Mouse (Mus musculus) adrenal gland, postnatal 14 days (tissue): ENCODE results near the gene Nudt15. TPM values are rescaled to one million over a fixed set of nuclear protein-coding genes. Genes with fewer than 3 reads are reported as not detected.
A peak's percentile ranks its signal among the peaks of the same experiment; 100 is the strongest.
"Not testable (repeated sequence)": the region's sequence is repeated elsewhere in the genome, so short reads cannot be mapped to it uniquely, and the experiment has no call there.

ENCODE experiments used
- DNase-seq: peaks from one replicate; pipeline ENCODE4 v3.0.0; 2021; ENCODE audit warnings: mixed read lengths
- long read RNA-seq, 2 experiments: library from polyadenylated mRNA; stranded (forward); transcript quantifications; one replicate each; pipeline ENCODE4 v2.0.0; 2021
- total RNA-seq: library from RNA; stranded (reverse); gene quantifications from 2 replicates; pipeline ENCODE4 v1.2.3, GENCODE M21; 2021

Gene Nudt15
- total RNA-seq, result 8.9 and 9.6 TPM in 2 replicates
- long read RNA-seq, experiment 1, partial matches to known transcripts, result 8 of 11 reads
- long read RNA-seq, experiment 1, other reads (novel, unspliced or antisense), result 3 of 11 reads
- long read RNA-seq, experiment 2, partial matches to known transcripts, result 10 of 13 reads
- long read RNA-seq, experiment 2, other reads (novel, unspliced or antisense), result 3 of 13 reads

DNA sequence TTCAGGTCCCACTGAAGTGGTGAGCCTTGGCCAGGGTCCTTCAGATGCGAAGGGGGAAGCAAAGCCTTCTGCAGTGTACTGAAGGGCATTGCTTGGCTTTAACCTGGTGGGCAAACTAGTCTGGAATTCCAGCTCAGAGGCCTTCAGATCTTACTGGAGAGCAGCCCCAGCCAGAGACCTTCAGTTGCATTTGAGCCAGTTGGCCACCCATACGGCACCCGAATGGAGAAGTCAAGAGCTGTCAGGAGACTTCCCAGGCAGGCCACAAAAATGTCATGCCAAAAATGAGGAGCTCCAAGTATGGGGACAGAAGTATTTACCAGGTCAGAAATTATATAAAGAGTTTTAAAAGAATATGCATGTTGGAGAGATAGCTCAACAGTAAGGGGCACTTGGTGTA is at the start of gene Nudt15:
Nudt15 (minus strand) TSS at position 192 of the 400 bp plus-strand sequence.
- peak; percentile 50 for DNase-seq

DNA sequence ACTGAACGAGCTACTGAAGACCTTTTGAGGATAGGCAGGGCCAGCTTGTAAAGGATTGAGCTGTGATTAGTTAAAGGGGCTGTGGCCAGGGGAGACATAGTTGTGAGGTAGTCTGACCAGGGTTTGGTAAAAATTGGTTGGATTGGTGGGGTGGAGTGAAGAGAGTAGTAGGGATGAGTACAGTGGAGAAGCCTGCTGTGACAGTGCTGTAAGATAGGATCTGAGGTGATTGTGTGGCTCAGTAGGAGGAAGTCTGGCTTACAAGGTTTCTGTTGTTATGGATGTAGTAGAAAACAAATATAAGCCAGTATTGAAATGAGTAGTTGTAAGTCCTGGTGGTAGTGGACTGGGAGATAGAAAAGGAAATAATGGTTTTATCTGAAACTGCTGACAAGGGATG is 44.1 kb upstream of the Nudt15 start:
- DNase-seq, result no peak

DNA sequence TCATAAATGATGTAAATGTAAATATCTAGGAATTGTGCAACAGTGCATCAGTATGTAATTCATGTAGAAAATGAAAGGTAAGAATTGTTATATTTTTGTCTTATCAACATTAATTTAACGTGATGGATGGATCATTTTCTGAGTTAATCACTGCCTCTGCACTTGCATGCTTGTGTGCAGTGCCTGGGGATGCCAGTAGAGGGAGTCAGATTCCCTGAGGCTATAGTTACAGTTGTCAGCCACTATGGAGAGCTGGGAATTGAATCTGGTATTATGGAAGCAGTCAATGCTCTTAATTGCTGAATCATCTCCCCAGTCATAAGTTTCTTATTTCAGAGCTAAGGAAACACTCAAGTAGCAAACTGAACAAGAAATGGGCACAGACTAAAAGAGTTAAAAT is 40.0 kb upstream of the Nudt15 start:
- DNase-seq, result no peak

DNA sequence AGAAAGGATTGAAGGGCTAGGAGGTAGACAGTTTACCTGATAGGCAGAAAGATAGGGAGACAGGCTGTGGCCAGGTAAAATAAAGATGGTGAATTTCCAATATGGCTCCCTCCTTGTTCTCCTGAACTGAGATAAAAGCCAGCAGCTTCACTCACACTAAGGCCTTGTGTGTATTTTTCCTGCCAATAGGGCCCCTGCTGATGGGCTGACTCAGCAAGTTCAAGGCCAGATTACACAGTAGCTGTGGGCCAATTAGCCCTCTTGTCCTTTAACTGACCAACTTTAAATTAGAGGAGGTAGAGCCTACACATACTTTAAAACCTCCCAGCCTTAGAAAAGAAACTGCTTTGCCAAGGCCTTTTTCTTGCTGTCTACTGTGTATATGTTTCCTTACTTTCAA is 28.3 kb upstream of the Nudt15 start:
- peak; percentile 36 for DNase-seq

DNA sequence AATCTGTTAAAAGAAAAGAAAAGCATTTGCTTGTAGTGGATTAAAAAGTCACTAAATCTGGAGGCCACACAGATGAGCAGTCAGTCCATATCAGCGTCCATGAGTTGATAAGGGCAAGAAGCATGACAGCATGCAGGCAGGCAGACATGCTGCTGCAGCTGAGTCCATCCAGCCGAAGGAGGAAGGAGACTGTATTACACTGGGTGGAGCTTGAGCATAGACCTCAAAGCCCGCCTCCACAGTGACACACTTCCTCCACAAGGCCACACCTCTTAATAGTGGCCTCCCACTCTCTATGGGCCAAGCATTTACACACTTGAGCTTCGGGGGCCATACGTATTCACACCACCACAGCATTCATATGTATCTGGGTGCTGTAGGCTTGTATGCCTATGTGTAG is 26.0 kb upstream of the Nudt15 start:
- peak; percentile 34 for DNase-seq

DNA sequence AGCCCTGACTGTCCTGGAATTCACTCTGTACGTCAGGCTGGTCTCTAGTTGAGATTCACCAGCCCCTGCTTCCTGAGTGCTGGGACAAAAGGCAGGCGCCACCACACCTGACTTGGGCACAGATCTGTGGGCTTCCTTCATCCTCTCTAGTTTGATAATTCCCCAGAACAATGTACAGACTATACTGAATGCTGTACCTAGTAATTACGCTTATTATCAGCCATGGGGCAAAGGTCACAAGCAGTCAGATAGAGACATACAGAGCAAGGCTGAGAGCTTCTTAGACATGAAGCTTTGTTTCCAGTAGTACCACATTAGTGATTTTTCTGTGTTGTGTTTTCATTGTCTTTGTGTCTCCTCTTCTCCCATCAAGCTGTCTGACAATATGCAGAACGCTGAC is 23.1 kb upstream of the Nudt15 start:
- no peak for DNase-seq

DNA sequence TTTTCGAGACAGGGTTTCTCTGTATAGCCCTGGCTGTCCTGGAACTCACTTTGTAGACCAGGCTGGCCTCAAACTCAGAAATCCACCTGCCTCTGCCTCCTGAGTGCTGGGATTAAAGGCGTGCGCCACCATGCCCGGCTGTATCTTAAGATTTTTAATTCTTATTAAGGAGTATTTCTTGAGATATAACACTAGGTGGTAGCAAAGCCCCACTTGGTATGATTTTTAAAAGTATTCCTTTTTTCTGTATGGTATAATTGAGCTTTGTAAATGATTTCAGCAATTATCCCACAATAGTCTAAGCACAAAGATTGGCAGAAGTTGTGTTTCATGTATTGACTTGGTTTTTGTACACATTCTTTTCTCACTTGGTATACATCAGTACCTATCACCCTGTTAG is 21.8 kb upstream of the Nudt15 start:
- DNase-seq, result not testable (repeated sequence)

DNA sequence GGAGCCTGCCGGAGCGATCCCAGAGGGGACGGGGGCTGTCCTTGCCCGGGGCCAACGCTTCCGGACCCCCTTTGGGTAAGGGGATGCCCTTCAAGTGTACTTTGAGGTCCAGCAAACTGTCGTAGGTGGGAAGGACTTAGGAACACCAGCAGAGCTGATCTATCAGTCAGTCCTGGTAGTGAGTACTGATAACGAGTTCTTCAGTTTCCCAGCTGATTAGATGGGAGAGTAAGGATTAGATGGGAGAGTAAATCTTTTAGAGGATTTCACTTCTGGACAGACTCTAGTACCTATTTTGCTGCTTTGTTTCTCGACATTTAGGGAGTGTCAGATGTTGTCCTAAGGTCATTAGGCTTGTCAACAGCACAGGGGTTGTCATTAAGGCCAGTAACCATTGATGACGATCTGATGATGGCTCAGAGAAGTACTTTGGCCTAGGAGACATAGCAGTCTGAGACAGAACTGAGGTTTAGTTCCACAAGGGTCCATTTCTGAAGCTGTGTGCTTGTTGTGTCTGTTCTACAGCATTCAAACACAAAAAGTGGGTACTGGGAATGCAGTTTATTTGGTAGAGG is 5.2 kb upstream of the Nudt15 start:
- DNase-seq, result no peak

DNA sequence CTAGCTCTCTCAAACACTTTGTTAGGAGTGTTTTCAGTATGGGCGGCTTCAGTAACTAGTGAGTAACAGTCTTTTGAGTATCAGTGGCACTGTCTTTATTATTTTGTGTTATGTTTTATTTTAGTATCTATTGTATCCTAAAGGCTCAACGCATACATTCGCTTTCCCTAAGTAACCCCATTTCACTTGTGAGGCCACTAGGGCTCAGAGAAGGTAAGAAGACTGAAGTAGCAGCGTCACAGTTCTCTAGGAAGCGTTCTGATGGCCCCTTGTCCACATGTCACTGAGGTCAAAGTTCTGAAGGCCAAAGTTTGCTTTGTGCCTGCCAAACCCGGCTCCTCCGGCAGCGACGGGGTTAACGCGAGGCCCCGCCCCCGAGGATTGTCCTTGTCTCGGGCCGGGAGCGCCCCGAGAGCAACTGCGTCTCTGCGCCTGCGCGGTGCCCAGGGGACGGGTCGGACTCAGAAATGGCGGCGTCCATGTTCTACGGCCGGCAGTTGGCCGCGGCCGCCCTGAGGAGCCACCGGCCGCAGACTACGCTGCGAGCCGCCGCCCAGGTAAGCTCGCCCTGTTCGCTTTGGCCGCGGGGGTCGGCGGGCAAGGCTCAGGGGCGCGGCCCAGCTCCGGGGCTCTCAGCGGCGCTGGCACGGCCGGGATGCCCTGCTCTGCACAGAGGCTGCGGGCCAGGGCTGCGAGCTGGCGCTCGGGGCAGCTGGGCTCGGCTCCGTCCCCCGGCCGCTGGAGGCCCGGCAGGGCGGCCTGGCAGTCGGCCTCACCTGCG is 4.5 kb upstream of the Nudt15 start:
- peak; percentile 99 for DNase-seq

DNA sequence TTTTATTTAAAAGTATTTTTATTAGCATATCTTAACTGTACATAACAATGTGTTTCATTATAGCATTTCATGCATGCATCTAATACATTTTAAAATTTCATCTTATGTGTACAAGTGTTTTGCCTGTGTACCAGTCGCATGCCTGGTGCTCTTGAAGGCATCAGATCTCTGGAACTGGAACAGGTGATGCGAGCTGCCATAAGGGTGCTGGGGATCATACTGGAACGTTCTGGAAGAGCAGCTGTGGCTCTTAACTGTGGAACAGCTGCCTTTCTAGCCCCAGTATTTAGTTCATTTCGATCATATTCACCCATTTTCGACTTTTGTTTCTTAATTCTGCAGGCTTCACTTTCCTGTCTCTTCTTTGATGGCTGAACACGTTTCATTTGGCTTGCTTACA is 3.1 kb upstream of the Nudt15 start:
- DNase-seq, result no peak

DNA sequence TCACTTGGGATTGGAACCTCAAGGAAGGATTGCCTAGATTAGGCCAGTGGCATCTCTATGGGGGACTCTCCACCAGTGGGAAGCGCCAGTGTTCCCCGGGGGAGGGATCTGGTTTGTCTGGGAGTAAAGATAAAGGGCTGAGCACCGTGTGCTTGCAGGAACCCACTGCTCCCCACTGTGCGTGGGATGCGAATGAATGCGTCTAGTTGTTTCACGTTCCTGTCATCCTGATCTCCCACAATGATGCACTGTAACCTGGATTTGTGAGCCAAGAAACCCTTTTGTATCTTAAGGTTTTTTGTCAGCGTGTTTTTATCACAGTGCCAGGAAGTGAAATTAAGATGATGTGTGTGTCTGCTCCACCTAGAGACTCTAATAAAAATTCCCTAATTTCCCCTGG is 2.7 kb upstream of the Nudt15 start:
- no peak for DNase-seq

DNA sequence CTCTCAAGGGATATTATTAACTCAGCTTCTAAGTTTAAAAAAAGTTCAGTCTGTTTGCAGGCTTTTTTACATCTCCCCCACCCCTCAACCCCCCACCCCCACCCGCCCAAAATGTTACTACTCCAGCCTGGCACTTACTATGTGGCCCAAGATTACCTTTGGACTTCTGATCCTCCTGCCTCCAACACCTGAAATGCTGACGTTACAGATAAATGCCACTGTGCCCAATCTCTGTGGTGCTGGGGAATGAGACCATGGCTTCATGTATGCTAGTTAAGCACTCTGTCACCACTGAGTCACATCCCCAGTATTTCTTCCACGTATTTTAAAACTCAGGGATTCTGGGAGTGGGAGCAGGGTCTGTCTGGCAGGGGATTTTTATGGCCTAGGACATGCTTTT is 2.2 kb upstream of the Nudt15 start:
- no peak for DNase-seq

DNA sequence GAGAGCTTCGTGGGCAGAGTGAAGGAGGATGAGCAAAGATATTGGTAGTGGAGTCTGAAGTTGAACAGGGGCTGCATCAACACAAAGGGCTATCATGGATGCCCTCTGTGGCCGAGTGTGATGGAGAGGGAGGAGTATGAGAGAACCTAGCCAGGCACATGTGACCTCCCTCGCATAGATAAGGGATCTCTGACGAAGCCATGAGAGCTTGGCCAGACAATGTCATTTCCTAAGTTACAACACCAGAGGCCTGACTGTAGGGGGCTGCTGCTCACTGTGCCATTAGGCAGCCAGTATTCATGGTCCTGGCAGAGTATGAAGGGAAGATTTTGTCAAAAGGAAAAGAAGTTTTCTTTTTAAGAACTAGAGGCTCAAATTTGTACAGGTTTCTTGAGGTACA is 1.0 kb downstream of the Nudt15 start:
- DNase-seq, result no peak

DNA sequence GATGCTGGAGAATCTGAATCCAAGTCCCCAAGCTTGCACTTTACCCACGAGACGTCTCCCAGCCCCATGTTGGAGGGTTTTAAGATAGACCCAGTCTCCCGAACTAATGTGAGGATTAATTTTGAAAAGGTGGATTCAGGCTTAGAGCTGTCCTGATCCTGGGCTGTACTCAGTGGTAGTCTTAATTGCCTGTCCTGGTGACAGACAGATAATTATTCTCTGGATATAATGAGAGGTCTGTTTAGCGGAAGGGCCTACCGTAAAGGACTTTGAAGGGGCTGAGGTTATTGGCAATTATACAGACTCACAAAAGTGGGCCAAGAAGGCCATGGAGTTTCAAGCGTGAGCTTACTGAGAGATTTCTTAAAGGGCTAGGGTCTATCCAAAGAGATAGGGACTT is 4.3 kb downstream of the Nudt15 start:
- no peak for DNase-seq

DNA sequence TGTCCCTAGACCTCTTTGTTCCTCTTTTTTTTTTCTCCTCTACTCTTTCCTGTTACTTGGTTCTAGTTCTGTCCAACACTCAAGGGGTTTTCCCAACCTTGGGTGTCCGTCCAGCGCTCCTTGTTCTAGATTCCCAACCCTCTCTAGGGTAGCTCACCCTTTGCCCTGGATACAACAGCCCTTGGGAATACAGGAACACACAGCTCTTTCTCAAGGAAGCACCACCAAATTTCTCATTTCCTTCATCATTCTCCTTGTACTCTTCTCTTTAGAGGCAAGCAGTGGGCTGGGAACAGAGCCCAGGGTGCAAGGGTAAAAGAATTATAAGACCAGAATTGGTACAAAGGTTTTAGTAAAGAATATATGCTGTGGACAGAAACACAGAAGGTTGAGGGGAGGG is 12.4 kb downstream of the Nudt15 start:
- peak; percentile 50 for DNase-seq

DNA sequence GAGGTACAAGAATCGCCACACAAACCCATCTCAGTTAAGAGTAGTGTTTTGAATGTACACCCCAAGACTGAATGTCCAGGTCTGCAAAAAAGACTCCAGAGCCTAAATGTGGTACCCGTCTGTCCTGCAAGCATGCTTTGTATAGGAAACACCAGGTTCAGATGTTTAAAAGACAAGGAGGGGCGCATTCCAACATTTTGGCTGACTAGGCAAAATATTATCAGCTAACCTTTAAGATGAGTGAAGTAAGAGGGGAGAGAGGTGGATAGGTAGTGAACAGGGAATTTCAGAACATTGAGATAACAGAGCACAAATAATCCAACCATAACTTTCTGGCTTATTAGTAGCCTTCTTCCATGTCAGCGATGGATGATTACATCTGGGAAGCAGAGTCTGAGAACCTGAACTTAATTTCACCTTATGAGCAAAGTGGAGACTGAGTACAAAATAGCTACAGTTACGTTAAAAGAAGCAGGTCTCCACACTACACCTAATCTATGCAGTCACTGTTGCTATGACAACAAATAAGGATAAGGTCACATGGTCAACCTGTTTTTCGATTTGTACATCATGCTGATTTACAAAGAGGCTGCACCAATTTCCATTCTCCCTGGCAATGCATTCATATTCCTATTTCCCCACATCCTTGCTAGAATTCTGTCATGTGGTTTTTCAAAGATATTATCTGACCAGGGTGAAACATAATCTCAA is 14.1 kb downstream of the Nudt15 start:
- DNase-seq, result no peak

DNA sequence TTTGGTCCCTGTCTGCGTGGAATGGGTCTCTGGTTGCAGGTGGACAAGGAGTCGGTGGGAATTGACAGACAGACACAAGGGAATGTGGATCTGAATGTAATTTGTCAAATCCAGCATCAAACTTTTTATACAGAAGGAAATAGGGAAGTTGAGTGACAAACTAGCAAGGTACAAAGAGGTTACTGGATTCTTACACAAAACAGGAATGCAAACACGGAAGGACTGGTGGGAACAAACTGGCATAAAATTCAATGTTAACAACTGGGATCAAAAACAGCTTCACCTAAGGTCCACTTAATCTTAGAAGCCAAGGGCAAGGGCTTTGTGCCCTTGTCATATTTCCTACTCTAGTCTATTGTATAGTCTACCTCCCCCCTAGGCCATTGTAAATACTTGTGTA is 19.4 kb downstream of the Nudt15 start:
- DNase-seq, result not testable (repeated sequence)

DNA sequence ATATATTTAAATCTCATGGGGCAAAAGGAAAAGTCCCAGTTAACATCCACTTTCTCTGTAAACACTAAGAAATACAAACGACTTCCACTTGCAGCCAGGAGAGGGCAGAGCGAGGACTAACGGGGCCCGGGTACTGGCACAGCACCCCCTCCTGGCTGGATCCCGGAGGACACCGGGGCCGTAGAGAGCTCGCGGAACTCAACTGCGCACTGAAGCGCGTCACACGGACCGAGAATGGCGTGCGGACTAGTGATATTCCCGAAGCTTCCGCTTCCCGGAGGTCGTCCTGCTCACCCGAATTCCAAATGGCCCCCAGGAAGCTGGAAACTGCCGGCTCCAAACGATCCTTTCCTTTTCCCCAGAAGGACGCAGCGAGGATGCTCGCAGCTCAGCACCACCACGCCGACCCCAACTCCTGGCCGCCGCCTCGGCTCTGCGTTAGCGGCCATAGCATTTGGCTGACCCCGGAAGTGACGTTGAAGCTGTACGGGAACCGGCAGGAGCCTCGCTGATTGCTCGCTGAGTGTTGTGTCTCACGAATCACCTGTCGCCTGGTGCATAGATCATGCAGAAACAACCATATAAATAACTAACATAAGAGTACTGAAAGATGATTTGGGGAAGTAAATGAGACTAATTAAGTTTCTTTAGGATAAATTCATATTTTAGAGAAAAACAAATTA is 23.1 kb downstream of the Nudt15 start, which contains the start of gene Sucla2:
Sucla2 (plus strand) TSS at position 554 of the 683 bp plus-strand sequence.
- peak; percentile 96 for DNase-seq

DNA sequence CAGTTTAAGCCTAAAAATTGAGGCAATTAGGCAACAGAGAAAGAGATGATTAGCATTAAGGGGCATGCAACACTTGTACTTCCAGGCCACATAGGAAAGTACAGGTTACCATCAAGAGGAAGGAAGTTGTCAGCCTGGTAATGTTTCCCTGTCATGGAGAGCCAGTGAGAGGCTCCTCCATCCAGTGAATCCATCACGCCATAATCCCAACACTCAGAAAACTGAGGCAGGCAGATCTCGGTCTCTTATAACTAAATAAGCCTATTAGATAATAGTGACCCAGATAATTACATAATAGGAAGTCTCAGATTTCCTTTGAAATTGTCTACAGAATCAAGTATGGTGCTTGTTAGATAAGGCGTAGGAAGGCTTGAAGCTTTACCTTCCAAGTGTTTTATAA is 23.9 kb downstream of the Nudt15 start:
- DNase-seq, result no peak

DNA sequence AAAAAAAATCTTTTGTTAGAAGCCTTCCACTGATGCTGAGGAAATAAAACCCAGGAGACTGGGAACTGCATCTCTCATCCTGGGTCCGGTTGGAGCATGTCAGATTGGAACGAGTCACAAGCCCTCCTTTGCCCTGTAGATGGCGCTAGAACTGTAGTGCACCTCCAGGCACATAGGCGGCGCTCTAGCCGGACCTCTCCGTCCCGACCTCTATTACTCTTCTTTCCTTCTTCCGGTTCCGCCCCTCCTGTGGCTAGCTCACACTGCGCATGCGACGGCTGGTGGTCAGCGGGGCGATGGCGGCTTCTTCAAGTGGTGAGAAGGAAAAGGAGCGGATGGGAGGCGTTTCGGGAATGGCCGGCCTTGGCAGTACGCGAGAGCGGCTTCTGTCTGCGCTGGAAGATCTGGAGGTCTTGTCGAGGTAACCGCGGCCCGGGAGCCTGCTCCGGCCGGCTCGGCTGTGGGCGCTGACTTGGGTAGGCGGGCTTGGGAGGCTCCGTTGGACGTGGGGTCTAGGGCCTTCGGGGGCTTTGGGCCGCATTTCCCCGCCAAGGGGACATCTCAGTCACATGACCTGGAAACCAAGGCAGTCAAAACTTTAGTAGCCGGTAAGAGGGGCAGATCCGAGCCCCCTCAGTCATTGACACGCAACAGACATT is 38.1 kb downstream of the Nudt15 start, which contains the start of gene Med4:
Med4 (plus strand) TSS at position 261 of the 659 bp plus-strand sequence.
- DNase-seq, result peak; percentile 97

DNA sequence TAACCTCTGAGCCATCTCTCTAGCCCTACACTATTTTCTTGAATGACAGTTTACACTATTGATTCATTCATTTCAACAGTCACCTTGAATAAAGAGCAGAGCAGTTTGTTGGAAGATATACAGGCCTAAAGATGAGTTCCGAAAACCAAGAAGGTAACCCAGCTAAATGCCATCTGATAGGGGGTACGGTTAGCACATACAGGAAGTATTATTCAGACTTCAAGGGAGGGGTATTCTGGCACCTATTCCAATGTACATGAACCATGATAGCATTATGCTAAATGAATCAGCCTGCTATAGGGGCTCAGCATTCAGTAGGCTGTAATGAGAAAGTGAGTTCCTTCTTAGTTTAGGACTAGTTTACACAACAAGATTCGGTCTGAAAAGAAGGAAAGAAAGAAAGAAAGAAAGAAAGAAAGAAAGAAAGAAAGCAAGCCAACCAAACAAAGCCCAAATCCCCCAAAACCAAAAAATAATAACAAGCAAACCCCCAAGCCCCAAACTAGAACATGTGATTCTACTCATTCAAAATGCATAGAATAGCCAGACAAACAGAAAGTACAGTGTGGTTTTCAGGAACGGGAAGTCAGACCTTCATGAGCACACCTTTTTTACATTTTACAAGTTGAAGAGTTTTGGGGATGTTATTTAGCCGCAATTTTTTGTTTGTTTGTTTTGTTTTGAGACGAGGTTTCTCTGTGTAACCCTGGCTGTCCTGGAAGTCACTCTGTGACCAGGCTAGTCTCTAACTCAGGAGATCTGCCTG is 39.2 kb downstream of the Nudt15 start:
- DNase-seq, result no peak
